ENCODE assay signal across 8 mouse cellular contexts in genomic region chr13:54389971-54390564, GRCm38 (mm10). TPM values are rescaled to one million over a fixed set of nuclear protein-coding genes. Genes with fewer than 3 reads are reported as not detected.
DNase-seq lines count a peak whose midpoint lies in the region; ATAC-seq lines count a peak whose summit lies in the region.

No protein-coding gene starts in this region.

- DNase-seq in hindbrain, embryonic 11.5 days (ENCODE audit: low spot score) = peak; percentile 13
- DNase-seq in hindbrain, embryonic 10.5 days (ENCODE audit: low spot score) = no peak
- peak; percentile 66 for DNase-seq in right cerebral cortex, postnatal 4 days
- no peak for DNase-seq in right cerebral cortex, postnatal 36 days (ENCODE audit: low spot score in 2 of 2)
- no peak for DNase-seq in gastrocnemius, postnatal 36 days
- DNase-seq in frontal cortex, postnatal 10 days (ENCODE audit: low spot score in 2 of 2) = no peak
- no peak for DNase-seq in frontal cortex, postnatal 14 days (ENCODE audit: low spot score in 2 of 2)

- no peaks in the 10 kb centered on the region for H3K9me3 ChIP-seq in hindbrain, embryonic 11.5 days (ENCODE audit: control insufficient read depth, low read length)
- H3K9me3 ChIP-seq in hindbrain, embryonic 10.5 days = no peaks in the 10 kb centered on the region
- no peaks in the 10 kb centered on the region for H3K9me3 ChIP-seq in hindbrain, embryonic 12.5 days (replicated peaks)

- no peaks in the 10 kb centered on the region for H3K36me3 ChIP-seq in hindbrain, embryonic 11.5 days (ENCODE audit: control insufficient read depth, insufficient read depth, low read length)
- no peaks in the 10 kb centered on the region for H3K36me3 ChIP-seq in hindbrain, embryonic 10.5 days
- no peaks in the 10 kb centered on the region for H3K36me3 ChIP-seq in hindbrain, embryonic 12.5 days

- no peaks in the 10 kb centered on the region for H3K27me3 ChIP-seq in hindbrain, embryonic 11.5 days (ENCODE audit: control insufficient read depth, insufficient read depth, low read length)
- H3K27me3 ChIP-seq in hindbrain, embryonic 10.5 days (ENCODE audit: insufficient read depth, poor library complexity, severe bottlenecking) = no peaks in the 10 kb centered on the region
- no peaks in the 10 kb centered on the region for H3K27me3 ChIP-seq in hindbrain, embryonic 12.5 days

- 74% methylated on average over 8 of the region's 8 CpGs for WGBS in hindbrain, embryonic 11.5 days
- WGBS in hindbrain, embryonic 10.5 days = 72% methylated on average over 8 of the region's 8 CpGs
- WGBS in hindbrain, embryonic 12.5 days = 59% methylated on average over 8 of the region's 8 CpGs

- H3K4me2 ChIP-seq in hindbrain, embryonic 11.5 days (replicated peaks; ENCODE audit: low read depth, low read length) = no peak overlapping the region
- H3K4me2 ChIP-seq in hindbrain, embryonic 12.5 days (replicated peaks) = no peak overlapping the region

- ATAC-seq in hindbrain, embryonic 11.5 days (ENCODE audit: low FRiP score) = no peak
- peak; percentile 43; the same call in 1 of the 2 replicates for ATAC-seq in hindbrain, embryonic 12.5 days (ENCODE audit: low FRiP score)

- intact Hi-C loops in gastrocnemius, postnatal 36 days (cut with DNase I) = no loop called here

- H3K9ac ChIP-seq in hindbrain, embryonic 11.5 days (ENCODE audit: low read depth, low read length) = no peak overlapping the region
- no peak overlapping the region for H3K9ac ChIP-seq in hindbrain, embryonic 12.5 days

- H3K4me3 ChIP-seq in hindbrain, embryonic 11.5 days (ENCODE audit: low read depth, low read length) = no peak overlapping the region
- H3K4me3 ChIP-seq in hindbrain, embryonic 10.5 days = no peak overlapping the region
- no peak overlapping the region for H3K4me3 ChIP-seq in hindbrain, embryonic 12.5 days

- H3K4me1 ChIP-seq in hindbrain, embryonic 11.5 days (replicated peaks; ENCODE audit: control insufficient read depth, insufficient read depth, low read length) = no peaks in the 10 kb centered on the region
- H3K4me1 ChIP-seq in hindbrain, embryonic 10.5 days (replicated peaks) = no peaks in the 10 kb centered on the region
- H3K4me1 ChIP-seq in hindbrain, embryonic 12.5 days = peaks cover 13% of the 10 kb centered on the region

- no peak overlapping the region for H3K27ac ChIP-seq in hindbrain, embryonic 11.5 days (ENCODE audit: low read depth, low read length)
- H3K27ac ChIP-seq in hindbrain, embryonic 10.5 days = no peak overlapping the region
- H3K27ac ChIP-seq in hindbrain, embryonic 12.5 days = peak overlapping the region; percentile 19; the same call in 1 of the 2 replicates

RNA-seq across cellular contexts. Expression of gene Cplx2, which starts 18.9 kb away (rescaled TPM):
- 12.7 and 13.0 TPM in 2 replicates for polyA plus RNA-seq in hindbrain, embryonic 11.5 days (2014; fragmentation: Nextera tagmentation; extraction: Ambion mirVana)
- 6.7 and 10.2 TPM in 2 replicates for polyA plus RNA-seq in hindbrain, embryonic 10.5 days (2016; fragmentation: Nextera tagmentation; extraction: Ambion mirVana)
- polyA plus RNA-seq in hindbrain, embryonic 12.5 days (2016; fragmentation: Nextera tagmentation; extraction: Ambion mirVana) = 12.5 and 13.8 TPM in 2 replicates
- total RNA-seq in gastrocnemius, postnatal 36 days (2021) = 1 to 10 TPM; 1.0 to 1.1 TPM

Comparison
In these comparisons a context has a peak if more than half of its experiments do, and no peak if none do; other contexts are left out.
1. DNase-seq: peak in hindbrain, embryonic 11.5 days (single experiment) and right cerebral cortex, postnatal 4 days (single experiment); none in hindbrain, embryonic 10.5 days (single experiment), right cerebral cortex, postnatal 36 days (0 of 2), gastrocnemius, postnatal 36 days (0 of 2), frontal cortex, postnatal 10 days (0 of 2) and frontal cortex, postnatal 14 days (0 of 2).